Mouse (Mus musculus) neural tube, embryonic 14.5 days (tissue): ENCODE results near the gene Hba-x. TPM values are rescaled to one million over a fixed set of nuclear protein-coding genes. Genes with fewer than 3 reads are reported as not detected.

Experiments used
- ATAC-seq: fragments of 200-750 bp; cut with Nextera tagmentation; 2 replicates; pipeline ENCODE4 v1.8.0; 2017; ENCODE audit warnings: low read depth, mild to moderate bottlenecking, moderate TSS enrichment, moderate library complexity
- H3K27ac ChIP-seq: fragments of 300-500 bp; sonication (generic); 2 replicates; pipeline ENCODE4 v1.5.1; 2014; ENCODE audit warnings: low read depth, mild to moderate bottlenecking, control low read depth, low read length, moderate library complexity, mixed read lengths
- H3K27me3 ChIP-seq: fragments of 300-500 bp; sonication (generic); 2 replicates; pipeline ENCODE4 v1.6.1; 2014; ENCODE audit warnings: low read length; ENCODE audit not compliant: control insufficient read depth, insufficient read depth
- H3K36me3 ChIP-seq: fragments of 300-500 bp; sonication (generic); 2 replicates; pipeline ENCODE4 v1.6.1; 2014; ENCODE audit warnings: low read length, mixed read lengths; ENCODE audit not compliant: control insufficient read depth, insufficient read depth
- H3K4me1 ChIP-seq: fragments of 300-500 bp; sonication (generic); 2 replicates; pipeline ENCODE4 v1.6.1; 2014; ENCODE audit warnings: low read length; ENCODE audit not compliant: control insufficient read depth, insufficient read depth
- H3K4me2 ChIP-seq: fragments of 300-500 bp; sonication (generic); 2 replicates; pipeline ENCODE4 v1.6.1; 2014; ENCODE audit warnings: mild to moderate bottlenecking, low read depth, low read length, control low read depth
- H3K4me3 ChIP-seq: fragments of 300-500 bp; sonication (generic); 2 replicates; pipeline ENCODE4 v1.5.1; 2014; ENCODE audit warnings: low read depth, low read length, control low read depth, mixed read lengths
- H3K9ac ChIP-seq: fragments of 300-500 bp; sonication (generic); replicated peaks from 2 replicates; pipeline ENCODE4 v1.6.1; 2014; ENCODE audit warnings: low read depth, mild to moderate bottlenecking, control low read depth, low read length, mixed read lengths
- H3K9me3 ChIP-seq: fragments of 300-500 bp; sonication (generic); 2 replicates; pipeline ENCODE4 v1.6.1; 2016; ENCODE audit warnings: low read length; ENCODE audit not compliant: control insufficient read depth
- WGBS: fragments of 180-500 bp; shearing (Covaris S2); extraction: QIAGEN DNeasy Blood & Tissue Kit; methylation state at CpG from one replicate; pipeline ENCODE4 v1.1.7; 2014; 5-methylcytosine and 5-hydroxymethylcytosine counted together
- polyA plus RNA-seq: library from polyadenylated mRNA; unstranded; fragments of >200 nt; fragmentation: Nextera tagmentation; extraction: Ambion mirVana; gene quantifications from 2 replicates; pipeline ENCODE4 v1.2.1, GENCODE M21; 2014

The Hba-x gene
- polyA plus RNA-seq, 1 experiment from 2014 or later: 43.2 TPM

- Histone ChIP-seq H3K9me3 (no peaks in the 10 kb centered on the region), H3K9ac (no peak overlapping the region), H3K4me2 (no peak overlapping the region), H3K36me3 (peaks cover 8% of the 10 kb centered on the region), H3K27ac (no peak overlapping the region), H3K27me3 (no peaks in the 10 kb centered on the region), H3K4me1 (no peaks in the 10 kb centered on the region), H3K4me3 (no peak overlapping the region)
- WGBS: 77% methylated on average over 3 of the region's 3 CpGs
- no peak for ATAC-seq
Measured at GRCm38 (mm10) chr11:32244064-32244463, 32.1 kb upstream of the Hba-x start.

GRCm38 (mm10) chr11:32244617-32245016, 31.6 kb upstream of the Hba-x start:
- H3K27ac ChIP-seq: no peak overlapping the region
- no peak overlapping the region for H3K4me3 ChIP-seq
- no peaks in the 10 kb centered on the region for H3K9me3 ChIP-seq
- no peaks in the 10 kb centered on the region for H3K27me3 ChIP-seq
- 89% methylated on average over 1 of the region's 1 CpGs for WGBS
- no peak for ATAC-seq
- no peaks in the 10 kb centered on the region for H3K4me1 ChIP-seq
- H3K4me2 ChIP-seq: no peak overlapping the region
- no peak overlapping the region for H3K9ac ChIP-seq
- peaks cover 11% of the 10 kb centered on the region for H3K36me3 ChIP-seq

- Histone ChIP-seq H3K4me2 (no peak overlapping the region), H3K36me3 (peaks cover 17% of the 10 kb centered on the region), H3K9ac (no peak overlapping the region), H3K4me3 (no peak overlapping the region), H3K4me1 (no peaks in the 10 kb centered on the region), H3K9me3 (no peaks in the 10 kb centered on the region), H3K27me3 (no peaks in the 10 kb centered on the region), H3K27ac (no peak overlapping the region)
- 89% methylated on average over 6 of the region's 6 CpGs for WGBS
- ATAC-seq: no peak
Measured at GRCm38 (mm10) chr11:32245614-32246013, 30.6 kb upstream of the Hba-x start.

- Histone ChIP-seq H3K36me3 (peaks cover 22% of the 10 kb centered on the region), H3K9ac (no peak overlapping the region), H3K9me3 (no peaks in the 10 kb centered on the region), H3K4me1 (no peaks in the 10 kb centered on the region), H3K4me3 (no peak overlapping the region), H3K4me2 (no peak overlapping the region), H3K27ac (no peak overlapping the region), H3K27me3 (no peaks in the 10 kb centered on the region)
- ATAC-seq: no peak
Measured at GRCm38 (mm10) chr11:32247068-32247467, 29.1 kb upstream of the Hba-x start.

GRCm38 (mm10) chr11:32248350-32248749, 27.9 kb upstream of the Hba-x start:
- no peak for ATAC-seq

GRCm38 (mm10) chr11:32250880-32251763, 25.1 kb upstream of the Hba-x start:
- no peak overlapping the region for H3K4me2 ChIP-seq
- no peaks in the 10 kb centered on the region for H3K9me3 ChIP-seq
- no peak overlapping the region for H3K27ac ChIP-seq
- no peaks in the 10 kb centered on the region for H3K27me3 ChIP-seq
- peaks cover 39% of the 10 kb centered on the region for H3K36me3 ChIP-seq
- no peak overlapping the region for H3K9ac ChIP-seq
- no peak overlapping the region for H3K4me3 ChIP-seq
- no peak for ATAC-seq
- H3K4me1 ChIP-seq: no peaks in the 10 kb centered on the region
- 84% methylated on average over 8 of the region's 8 CpGs for WGBS

More at GRCm38 (mm10) chr11:32248350-32248749, 27.9 kb upstream of the Hba-x start:
- Histone ChIP-seq H3K27ac (no peak overlapping the region), H3K27me3 (no peaks in the 10 kb centered on the region), H3K9me3 (no peaks in the 10 kb centered on the region), H3K9ac (no peak overlapping the region), H3K4me3 (no peak overlapping the region), H3K36me3 (peaks cover 35% of the 10 kb centered on the region), H3K4me2 (no peak overlapping the region), H3K4me1 (no peaks in the 10 kb centered on the region)
- WGBS: 95% methylated on average over 3 of the region's 3 CpGs

GRCm38 (mm10) chr11:32253121-32253520, 23.1 kb upstream of the Hba-x start:
- ATAC-seq: no peak

GRCm38 (mm10) chr11:32256146-32256545, 20.1 kb upstream of the Hba-x start:
- no peaks in the 10 kb centered on the region for H3K4me1 ChIP-seq
- peaks cover 22% of the 10 kb centered on the region for H3K36me3 ChIP-seq
- no peak overlapping the region for H3K4me2 ChIP-seq
- 100% methylated on average over 1 of the region's 1 CpGs for WGBS
- no peak for ATAC-seq
- H3K27me3 ChIP-seq: no peaks in the 10 kb centered on the region
- H3K9me3 ChIP-seq: no peaks in the 10 kb centered on the region
- H3K9ac ChIP-seq: no peak overlapping the region
- H3K27ac ChIP-seq: no peak overlapping the region
- no peak overlapping the region for H3K4me3 ChIP-seq

More at GRCm38 (mm10) chr11:32253121-32253520, 23.1 kb upstream of the Hba-x start:
- no peaks in the 10 kb centered on the region for H3K9me3 ChIP-seq
- no peak overlapping the region for H3K27ac ChIP-seq
- 88% methylated on average over 1 of the region's 1 CpGs for WGBS
- H3K27me3 ChIP-seq: no peaks in the 10 kb centered on the region
- no peak overlapping the region for H3K9ac ChIP-seq
- H3K36me3 ChIP-seq: peaks cover 31% of the 10 kb centered on the region
- no peak overlapping the region for H3K4me3 ChIP-seq
- H3K4me2 ChIP-seq: no peak overlapping the region
- H3K4me1 ChIP-seq: no peaks in the 10 kb centered on the region

- Histone ChIP-seq H3K27me3 (no peaks in the 10 kb centered on the region), H3K9ac (no peak overlapping the region), H3K9me3 (no peaks in the 10 kb centered on the region), H3K27ac (no peak overlapping the region), H3K4me2 (no peak overlapping the region), H3K36me3 (peaks cover 22% of the 10 kb centered on the region), H3K4me1 (no peaks in the 10 kb centered on the region), H3K4me3 (no peak overlapping the region)
- ATAC-seq: no peak
- WGBS: 97% methylated on average over 3 of the region's 3 CpGs
Measured at GRCm38 (mm10) chr11:32256566-32256965, 19.6 kb upstream of the Hba-x start.
